Mouse (Mus musculus) erythroblast, embryonic 14.5 days (primary cell): ENCODE data around the gene Bcar3.

ENCODE experiments used
- GATA1 ChIP-seq: IDR thresholded peaks from 2 replicates; pipeline ENCODE4 v1.6.1; 2012; ENCODE audit warnings: low read length, inconsistent platforms, mixed read lengths
- TAL1 ChIP-seq: IDR thresholded peaks from 3 replicates; pipeline ENCODE4 v1.6.1; 2012; ENCODE audit warnings: low read length, inconsistent platforms, mixed read lengths

DNA sequence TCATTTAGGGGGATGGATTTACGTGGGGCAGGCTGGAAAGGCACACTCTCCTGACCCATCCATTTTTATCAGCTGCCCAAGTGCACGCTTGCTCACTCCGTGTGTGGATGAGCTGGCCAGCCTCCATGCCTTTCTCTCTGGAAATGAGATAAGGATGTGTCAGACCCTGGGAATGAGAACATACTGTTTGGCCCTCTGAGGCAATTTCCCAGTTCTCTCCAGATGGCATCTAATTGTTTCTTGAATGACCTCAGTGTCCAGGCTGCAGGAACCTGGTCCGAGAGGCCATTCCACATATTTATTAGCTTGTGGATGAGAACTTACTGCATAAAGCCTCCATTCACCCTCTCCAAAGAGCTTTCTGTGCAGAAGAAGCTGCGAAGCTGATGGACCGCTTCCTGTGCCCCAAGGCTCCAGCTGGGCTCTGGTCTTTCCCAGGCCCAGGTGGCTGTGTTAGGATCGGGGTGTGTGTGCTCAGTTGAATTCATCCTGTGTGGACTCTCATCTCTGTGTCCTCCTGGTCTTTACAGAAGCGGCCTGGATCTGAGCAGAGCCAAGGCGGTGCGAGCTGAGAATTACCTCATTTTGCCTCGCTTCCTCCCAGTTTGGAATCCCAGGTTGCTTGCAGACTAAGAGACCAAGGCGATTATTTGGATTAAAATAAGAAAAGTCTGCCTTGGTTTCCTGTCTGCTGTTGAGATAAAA is 177.2 kb downstream of the Bcar3 start:
- no peak for TF ChIP-seq GATA1
- TF ChIP-seq TAL1 = no peak
